Mouse (Mus musculus) gastrocnemius, adult 8-10 months (tissue): ENCODE measurements at regions not wholly inside any gene's neighbourhood (a gene's known extent, or its start where the extent isn't known, plus 50 kb on each side); places are given as distances from the start of the nearest gene placed in this dataset.
"Not testable (repeated sequence)": the region's sequence is repeated elsewhere in the genome, so short reads cannot be mapped to it uniquely, and the experiment has no call there.

Source experiments
- DNase-seq, 2 experiments: peaks; one replicate each; pipeline ENCODE4 v3.0.0; 2022; ENCODE audit warnings: low spot score in 2 of 2

DNA sequence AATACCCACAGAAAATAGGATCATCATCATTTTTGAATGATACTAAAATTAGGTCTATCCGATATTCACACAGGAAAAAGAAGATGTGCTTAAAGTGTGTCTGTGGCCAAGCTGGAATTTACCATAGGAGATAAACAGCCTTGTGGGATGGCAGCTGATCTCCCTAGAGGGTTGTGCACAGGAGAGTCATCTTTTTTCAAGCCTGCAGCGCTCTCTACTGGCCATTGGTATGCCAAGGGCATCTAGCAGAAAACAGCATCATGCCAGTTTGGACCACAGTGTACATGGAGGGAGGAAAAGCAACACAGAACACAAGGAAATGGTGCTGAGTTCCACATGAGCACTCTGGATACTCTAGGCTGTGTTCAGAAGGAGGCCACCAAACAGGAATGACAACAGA is 74.1 kb upstream of the Diaph3 start:
- DNase-seq: no peak

DNA sequence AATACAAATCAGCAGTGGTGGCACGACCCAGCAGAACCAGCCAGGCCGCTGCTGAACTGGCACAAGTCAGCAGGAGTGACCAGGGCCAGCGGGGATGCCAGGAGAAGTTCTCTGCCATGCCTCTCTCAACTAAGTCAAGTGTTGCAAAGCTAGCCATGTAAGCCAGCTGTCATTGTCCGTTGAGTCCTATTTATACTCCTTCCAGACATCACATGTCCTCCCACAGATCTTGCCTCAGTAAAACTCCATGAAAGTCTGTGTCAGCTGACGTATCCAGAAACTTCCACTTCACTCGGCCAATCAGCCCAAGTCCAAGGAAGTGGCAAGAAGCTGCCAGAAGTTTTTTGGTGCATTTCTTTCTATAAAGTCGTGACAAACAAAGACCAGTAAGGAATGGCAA is 76.0 kb upstream of the Diaph3 start:
- no peak for DNase-seq

DNA sequence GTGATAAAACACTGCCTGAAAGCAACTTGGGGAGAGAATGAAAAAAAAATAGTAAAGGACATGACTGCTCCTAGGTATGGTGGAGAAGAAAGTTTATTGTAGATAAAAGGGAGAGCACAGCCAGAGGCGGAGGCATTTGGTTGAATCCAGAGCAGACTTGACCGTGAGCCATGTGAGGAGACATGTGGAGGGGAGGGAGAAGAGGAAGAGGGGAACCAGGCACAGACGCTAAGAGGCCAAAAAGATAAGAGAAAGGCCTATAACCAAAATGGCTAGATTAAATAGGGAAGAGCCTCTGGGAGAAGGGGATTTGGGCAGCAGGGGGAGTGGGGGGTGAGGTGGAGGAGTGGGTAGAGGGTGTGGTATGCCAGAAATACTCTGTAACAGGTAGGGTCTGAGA is 78.9 kb upstream of the Diaph3 start:
- DNase-seq: no peak

DNA sequence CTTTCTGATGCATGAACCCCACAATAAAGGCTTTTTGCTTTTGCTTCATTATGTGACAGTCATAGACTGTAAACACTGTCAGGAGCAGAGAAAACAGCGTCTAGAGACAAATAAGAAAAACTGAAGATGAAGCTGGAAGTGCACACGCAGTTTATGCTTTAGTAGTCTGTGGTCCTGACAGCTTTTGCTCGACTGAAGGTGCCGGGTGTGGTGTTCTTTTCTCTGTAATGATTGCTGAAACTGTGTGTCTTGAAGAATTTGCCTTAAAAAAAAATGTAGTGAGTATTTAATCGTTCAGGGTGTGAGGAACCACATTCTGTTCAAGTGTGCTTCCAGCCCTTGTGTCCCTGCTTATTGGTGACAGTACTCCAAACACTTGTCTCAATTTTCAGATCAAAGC is 83.8 kb upstream of the Diaph3 start:
- DNase-seq: no peak

DNA sequence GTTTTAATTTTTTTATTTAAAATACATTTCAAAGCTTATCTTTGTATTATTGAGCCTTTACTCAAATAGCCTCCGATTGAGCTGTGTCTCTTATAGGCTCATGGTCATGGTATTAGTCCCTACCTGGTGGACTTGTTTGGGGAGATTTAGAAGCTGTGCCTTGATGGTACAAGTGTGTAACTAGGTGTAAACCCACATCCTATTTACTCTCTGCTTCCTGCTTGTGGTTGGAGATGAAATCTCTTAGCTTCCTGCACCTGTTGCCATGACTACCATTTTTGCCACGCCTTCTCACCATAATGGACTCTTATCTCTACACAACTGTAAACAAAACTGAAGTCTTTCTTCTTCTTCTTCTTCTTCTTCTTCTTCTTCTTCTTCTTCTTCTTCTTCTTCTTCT is 108.2 kb upstream of the Diaph3 start:
- DNase-seq: no peak

DNA sequence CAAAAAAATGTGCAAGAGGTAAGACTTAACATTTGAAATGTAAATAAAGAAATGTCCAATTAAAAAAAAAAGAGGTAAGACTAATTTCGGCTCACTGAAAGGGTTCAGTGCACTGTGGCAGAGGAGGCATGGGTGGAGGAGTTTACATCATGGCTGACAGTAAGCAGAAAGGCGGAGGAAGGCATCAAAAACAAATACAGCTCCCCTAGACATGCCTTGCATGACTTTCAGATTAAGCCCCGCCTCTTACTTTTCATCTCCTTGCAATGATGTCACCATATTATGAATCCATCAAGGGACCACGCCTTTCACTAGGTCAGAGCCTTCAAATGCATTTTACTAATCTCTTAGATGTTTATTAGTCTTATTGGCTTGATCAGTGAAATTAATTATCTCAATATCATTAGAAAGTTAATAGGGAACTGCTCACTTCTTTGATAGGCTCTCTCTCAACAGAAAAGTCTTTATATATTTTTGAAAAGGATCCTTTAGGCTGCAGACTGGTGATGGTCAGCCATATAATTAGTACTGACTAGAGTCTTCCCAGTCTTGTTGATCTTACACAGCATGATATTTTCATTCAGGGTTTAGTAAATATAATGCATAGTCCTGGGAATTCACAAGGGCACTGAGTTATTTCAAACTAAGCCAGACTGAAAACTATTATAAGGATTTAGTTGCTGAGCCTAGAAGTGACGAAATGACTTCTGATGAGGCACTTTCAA is 114.6 kb upstream of the Diaph3 start:
- DNase-seq: no peak

DNA sequence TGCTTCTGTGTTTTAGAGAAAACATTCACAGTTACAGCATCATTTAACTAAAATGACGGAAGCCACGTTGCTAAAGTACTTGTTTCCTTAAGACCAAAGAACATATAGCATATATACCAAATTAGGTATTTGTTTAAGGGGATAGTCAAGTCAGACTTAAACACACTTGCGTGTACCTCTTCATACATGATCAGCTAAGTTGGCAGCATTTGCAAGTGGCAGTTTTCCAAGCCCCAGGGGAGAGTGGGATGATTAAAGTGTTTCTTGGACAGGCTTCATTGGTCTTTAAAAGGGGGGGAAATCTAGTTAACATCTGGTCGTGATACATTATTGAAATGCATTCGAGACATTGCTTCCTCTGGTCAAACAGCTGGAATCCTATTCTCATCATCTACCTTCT is 120.7 kb upstream of the Diaph3 start:
- DNase-seq: no peak

DNA sequence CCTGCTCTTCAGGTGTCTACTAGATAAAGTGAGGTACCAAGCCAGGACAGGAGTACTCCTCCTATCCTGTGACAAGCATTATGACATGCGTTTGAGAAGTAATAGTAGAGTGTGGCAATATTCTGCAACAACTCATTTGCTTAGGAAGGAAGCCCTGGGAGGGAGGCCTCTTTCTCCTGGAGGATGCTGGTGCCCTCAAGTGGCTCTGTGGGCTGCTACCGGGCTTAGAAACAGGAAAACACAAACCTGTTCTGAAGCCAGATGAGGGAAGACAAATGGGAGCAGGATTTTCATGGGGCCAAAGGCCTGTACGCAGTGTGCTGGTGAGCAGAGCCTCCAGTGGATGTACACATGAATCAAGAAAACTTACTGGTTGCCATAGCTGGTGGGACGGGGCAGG is 123.8 kb upstream of the Diaph3 start:
- no peak for DNase-seq

DNA sequence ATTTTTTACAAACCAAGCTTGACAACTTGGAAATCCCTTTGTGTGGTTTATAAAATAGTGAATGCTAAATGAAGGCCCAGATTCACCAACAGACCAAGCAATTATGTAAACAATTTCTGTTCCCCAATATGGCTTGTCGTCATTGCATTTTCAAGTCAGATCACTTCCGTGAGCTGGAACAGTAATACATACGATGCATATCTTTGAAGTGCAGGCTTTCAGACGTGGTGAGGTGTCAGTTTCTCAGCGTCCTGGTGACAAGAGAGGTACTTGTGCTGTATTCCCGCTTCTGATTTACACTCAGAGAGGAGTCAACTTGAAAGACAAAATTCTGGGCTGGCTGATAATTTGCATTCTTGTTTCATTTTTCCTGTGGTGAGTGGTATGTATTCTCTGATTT is 125.3 kb upstream of the Diaph3 start:
- DNase-seq: no peak

DNA sequence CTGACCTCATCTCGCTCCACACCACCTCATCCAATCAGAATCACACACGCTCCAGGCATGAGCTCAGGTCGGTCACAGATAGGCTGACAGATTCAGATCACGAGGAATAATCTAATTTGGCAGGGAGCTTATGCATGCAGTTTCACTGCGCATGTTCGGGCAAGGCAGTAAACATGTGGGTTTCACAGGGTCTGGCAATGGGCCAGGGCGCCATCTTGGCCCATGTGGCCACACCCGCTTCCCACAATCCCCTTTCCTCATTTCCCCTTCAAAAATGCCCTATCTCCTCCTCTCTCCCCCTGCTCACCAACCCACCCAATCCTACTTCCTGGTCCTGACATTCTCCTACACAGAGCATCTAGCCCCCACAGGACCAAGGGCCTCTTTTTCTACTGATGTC is 127.2 kb upstream of the Tdrd3 start:
- not testable (repeated sequence) for DNase-seq

DNA sequence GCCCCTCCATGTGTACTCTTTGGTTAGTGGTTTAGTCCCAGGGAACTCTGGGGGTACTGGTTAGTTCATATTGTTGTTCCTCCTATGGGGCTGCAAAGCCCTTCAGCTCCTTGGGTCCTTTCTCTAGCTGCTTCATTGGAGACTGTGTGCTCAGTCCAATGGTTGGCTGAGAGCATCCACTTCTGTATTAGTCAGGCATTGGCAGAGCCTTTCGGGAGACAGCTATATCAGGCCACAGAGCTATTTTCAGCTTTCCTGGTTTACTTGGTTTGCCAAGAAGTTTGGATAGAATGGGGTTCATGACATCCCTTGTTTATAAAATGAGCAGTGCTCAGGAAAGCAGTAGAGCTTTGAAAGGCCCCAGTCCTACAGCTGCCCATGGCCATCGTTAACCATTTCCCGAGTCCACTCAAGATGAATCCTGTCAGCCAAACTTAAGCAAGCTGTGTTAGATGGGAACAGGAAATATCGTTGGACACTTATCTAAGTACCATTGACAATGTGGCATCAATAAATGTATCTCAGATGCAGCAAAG is 126.7 kb upstream of the Tdrd3 start:
- no peak for DNase-seq

DNA sequence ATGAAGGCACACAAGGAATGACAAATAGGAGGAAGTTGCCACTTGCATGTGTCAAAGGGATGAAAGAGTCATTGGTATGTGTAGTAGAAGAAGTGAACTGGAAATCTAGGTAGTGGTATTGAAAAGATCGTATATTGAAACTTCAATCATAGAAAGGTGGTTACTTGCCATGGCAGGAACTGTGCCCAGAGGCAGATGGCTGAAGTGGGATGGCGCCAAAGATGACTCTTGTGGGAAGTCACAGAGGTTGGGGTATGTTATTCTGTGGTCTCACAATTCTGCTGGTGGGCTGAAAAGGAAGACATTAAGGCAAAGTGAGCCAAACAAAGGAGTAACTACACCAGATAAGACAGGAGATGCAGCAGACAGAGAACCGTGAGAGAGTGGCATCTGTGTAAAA is 121.2 kb upstream of the Tdrd3 start:
- no peak for DNase-seq

DNA sequence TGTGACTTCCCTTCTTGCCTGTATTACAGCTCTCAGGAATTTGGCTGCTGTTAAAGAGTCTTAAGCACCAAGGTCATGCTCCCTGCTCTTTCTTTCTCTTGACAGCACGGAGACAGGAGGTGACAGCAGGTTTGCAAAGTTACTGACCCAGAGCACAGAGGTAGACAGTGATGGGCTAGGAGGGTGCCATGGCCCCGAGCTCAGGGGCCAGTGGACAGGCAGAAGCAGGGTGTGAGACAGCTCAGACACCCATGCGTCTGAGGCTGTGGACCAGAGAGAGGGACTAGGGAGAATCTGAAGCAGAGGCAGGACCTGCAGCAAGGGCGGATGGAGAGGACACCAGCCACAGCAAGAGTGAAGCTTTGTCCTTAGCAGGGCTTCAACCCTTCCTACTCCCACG is 119.3 kb upstream of the Tdrd3 start:
- DNase-seq: no peak

DNA sequence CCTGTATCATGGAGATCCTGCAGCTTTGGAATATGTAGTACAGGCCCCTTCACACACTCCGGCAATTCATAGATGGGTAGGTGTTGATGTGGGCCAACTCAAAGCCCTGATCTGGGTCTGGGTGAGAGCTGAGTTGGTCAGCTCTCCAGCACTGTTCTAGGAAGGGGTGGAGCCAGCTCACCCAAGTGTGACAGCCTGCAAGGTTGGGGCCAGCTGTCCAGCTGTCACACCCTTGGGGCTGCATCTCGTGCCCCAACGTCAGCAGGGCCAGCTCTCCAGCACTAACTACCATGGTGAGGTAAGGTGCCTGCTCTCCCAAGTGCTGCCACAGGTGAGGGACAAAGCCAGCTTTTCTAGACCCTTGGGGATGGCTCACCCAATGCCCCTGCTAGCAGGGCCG is 115.6 kb upstream of the Tdrd3 start:
- DNase-seq: no peak

DNA sequence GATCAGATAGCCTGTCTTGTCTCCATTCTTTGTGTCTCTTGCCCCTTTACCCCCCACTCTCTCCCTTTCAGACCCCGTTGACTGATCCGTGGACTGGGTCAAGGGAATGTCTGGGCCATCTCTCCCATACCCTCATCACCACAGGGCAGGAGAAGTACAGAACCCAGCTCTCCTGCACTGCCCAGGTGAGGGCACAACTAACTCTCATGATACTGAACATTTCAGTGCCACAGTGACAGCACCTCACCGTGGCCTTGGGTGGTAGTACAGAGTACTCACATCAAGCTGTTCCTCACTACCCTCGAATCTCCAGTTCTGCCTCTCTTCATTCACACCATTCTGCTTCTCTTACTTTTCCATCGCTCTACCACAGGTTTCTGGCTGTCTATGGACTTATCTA is 114.9 kb upstream of the Tdrd3 start:
- no peak for DNase-seq

DNA sequence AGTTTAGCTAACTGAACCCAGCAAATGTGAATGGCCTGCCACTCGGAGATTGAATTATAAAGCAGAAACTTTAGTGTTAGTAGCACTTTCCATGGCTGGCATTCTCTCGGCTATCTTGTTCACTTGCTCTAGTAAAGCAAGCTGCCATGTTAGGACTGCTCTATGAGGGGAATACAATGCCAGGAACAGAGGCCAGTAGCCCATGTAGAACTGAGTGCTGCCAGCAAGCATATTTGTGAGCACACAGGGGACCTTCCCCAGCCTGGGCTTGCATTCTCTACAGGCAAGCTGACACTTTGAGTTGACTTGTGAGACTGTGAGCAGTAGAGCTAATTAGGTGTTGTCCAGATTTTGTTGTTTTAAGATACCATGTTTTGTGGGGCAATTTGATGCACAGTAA is 111.0 kb upstream of the Tdrd3 start:
- DNase-seq: no peak

DNA sequence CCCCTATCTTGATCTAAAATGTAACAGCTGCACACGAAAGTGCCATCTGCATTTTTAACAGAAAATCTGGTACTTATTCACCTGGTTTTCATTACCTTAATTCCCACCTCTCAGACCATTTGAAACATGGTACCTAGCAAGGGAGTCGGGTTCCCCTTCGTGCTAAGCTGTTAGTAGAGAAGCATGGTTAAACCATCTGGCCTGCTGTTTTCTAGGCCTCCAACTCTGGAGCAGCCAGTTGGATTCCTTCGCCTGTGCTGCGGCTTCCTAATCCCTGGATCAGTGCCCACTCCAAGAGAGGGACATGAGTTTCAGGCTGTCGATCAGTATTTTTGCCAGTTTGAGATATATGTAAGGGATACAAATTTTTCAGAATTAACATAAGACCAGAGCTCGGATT is 110.4 kb upstream of the Tdrd3 start:
- DNase-seq: no peak

DNA sequence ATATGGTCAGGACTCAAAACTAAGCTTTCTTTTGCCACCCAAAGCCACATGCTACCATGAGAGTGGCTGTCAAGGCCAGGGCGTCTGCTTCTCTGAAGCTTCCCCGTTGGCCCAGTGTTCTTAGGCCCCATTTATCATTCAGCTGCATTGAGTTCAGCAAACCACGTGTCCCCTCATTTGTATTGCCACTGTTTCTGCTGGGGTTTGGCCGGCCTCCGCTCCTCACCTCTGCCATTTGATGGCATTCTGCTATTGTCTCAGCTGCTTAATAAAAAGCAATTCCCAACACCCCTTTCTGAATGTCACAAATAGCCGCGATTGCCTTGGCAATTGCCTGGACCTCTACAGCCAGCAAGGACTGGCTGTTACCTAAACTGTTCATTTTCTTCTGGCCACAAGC is 108.4 kb upstream of the Tdrd3 start:
- DNase-seq: no peak

DNA sequence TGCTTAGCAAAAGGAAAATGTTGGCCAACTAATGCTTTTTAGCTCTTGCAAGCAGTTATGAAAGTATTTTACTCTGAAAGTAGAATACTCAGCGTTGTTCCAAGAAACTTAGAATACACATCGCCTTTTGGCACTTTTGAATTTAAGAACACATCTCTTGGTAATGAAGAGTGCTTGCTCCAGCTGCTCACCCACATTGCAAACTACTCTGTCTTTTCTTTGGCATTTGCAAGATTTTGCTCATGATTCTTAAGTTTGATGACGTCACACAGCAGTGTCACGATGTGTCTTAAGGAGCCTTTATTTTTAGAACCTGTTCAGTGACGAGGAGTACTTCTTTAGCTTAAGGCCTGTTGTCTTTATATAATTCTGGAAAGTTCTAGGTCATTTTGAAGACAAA is 104.1 kb upstream of the Tdrd3 start:
- no peak for DNase-seq

DNA sequence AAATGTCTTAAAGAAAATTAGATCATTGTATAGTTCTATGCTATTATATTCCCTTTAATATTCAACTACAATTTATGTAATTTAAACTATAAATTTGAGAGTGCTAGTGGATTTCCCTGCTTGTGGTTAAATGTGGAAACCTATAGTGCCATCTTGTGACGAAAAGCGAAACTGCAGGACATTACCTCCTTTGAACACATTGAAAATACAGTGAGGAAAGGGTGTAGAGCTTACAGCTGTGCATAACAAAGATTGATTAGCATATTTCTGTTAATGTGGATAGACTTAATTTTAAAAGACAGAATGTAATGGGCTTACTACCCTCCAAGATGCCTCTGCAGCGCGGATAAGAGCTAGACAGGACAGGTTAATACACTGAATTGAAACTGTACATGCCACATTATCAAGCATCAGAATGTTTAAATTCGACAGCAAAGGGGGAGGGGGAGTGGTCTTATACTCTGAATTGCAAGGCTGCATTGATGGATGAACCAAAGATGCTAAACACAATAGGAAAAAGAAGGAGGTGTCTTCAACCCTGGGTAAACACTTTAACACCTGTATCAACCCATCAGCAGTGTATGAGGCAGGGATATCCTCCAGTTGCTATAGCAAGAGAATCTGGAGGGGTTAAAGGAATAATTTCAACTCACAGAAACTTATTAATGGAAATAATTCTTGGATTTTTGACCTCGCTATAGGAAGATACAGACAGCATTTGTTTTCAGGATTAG is 101.3 kb upstream of the Tdrd3 start:
- DNase-seq: peak in 1 of 2 experiments; percentile 6

DNA sequence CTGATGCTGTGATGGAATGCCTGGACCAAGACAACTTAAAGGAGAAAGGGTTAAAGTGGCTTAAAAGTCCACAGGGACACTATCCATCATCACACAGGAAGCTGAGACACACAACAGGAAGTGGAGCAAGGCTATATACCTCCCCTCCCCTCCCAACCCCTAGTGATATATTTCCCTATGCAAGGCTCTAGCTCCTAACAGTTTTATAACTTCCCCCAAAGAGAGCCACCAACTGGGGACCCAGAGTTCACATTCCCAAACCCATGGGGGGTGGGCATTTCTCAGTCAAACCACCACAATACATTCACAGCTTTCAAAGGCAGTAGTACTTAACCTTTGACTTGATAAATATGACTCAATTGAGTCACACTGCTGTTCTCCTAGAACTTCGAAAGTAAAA is 88.6 kb upstream of the Tdrd3 start:
- DNase-seq: no peak

DNA sequence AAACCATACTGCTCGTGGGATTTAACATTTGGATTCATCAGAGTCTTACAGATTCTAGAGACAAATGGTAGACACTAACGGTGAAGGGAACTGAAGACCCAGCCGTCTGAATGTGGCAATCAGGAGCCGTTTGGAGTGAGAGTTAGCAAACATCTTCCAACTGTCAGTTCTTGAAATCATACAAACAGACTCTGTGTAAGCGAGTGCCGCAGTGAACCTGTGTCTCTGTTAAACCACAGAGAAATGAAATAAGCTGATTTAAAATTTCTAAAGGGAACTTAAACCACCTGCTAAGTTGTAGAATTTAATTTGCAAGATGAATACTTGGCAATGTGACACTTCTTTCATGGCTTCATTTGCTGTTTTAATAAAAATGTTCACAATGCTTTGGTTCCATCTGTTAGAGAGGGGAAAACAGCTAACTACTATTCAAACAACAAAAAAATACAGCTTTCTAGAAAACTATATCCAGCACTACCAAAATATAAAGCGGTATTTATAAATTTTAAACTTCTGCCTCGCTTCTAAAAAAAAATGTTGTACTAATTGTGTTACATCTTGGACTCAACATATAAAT is 78.4 kb upstream of the Tdrd3 start:
- no peak for DNase-seq

DNA sequence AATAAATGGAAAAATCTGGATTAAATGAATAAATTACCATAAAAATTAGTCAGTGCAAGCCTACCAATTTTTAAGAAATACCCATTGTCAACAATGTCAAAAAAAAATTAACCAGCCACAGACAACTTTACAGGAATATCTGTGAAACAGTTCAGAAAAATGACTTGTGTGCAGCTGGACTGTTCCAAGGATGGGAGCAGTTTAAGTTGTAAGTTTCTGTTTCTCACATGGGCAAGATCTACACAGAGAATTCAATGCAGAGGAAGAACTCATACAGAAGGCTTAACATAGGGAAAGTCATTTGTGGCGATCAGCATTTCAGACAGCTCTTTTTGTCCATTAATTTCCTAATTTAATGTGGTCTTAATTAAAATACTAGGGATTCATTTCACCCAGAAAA is 71.9 kb upstream of the Tdrd3 start:
- DNase-seq: no peak
